8 mouse cellular contexts compared by ENCODE assay signal in genomic region chr15:80012527-80013201, GRCm38 (mm10). TPM values are rescaled to one million over a fixed set of nuclear protein-coding genes. Genes with fewer than 3 reads are reported as not detected.
DNase-seq lines count a peak whose midpoint lies in the region; ATAC-seq lines count a peak whose summit lies in the region.

No protein-coding gene starts in this region.

- peaks cover 45% of the 10 kb centered on the region for H3K4me1 ChIP-seq in intestine, embryonic 15.5 days (replicated peaks)
- peaks cover 36% of the 10 kb centered on the region for H3K4me1 ChIP-seq in midbrain, embryonic 10.5 days
- peaks cover 25% of the 10 kb centered on the region for H3K4me1 ChIP-seq in stomach, embryonic 14.5 days (ENCODE audit: control insufficient read depth, insufficient read depth, low read length)

- peak; percentile 84 for ATAC-seq in intestine, embryonic 15.5 days
- ATAC-seq in stomach, embryonic 14.5 days (ENCODE audit: insufficient number of reproducible peaks, insufficient read depth, low FRiP score, low read depth) = peak; percentile 83

- peak overlapping the region; percentile 79 for H3K9ac ChIP-seq in intestine, embryonic 15.5 days
- peak overlapping the region; percentile 74 for H3K9ac ChIP-seq in stomach, embryonic 14.5 days (replicated peaks; ENCODE audit: low read depth, low read length)

- peak overlapping the region; percentile 68 for H3K4me3 ChIP-seq in intestine, embryonic 15.5 days (replicated peaks)
- peak overlapping the region; percentile 79 for H3K4me3 ChIP-seq in midbrain, embryonic 10.5 days
- peak overlapping the region; percentile 57 for H3K4me3 ChIP-seq in stomach, embryonic 14.5 days (ENCODE audit: low read depth, low read length)

- intact Hi-C loops in left cerebral cortex, postnatal 36 days (cut with DNase I) = loop anchor here (2.0 to 10.0 kb wide), 3 partner anchors 64 to 248 kb away; partner anchors contain the start of genes Cbx6 and Npcd

- peak overlapping the region; percentile 93 for H3K27ac ChIP-seq in intestine, embryonic 15.5 days
- H3K27ac ChIP-seq in midbrain, embryonic 10.5 days (replicated peaks) = peak overlapping the region; percentile 86
- H3K27ac ChIP-seq in stomach, embryonic 14.5 days (ENCODE audit: low read length) = peak overlapping the region; percentile 78

- peak overlapping the region; percentile 92 for H3K4me2 ChIP-seq in intestine, embryonic 15.5 days (replicated peaks)
- peak overlapping the region; percentile 98 for H3K4me2 ChIP-seq in stomach, embryonic 14.5 days (replicated peaks; ENCODE audit: low read depth, low read length)

- H3K27me3 ChIP-seq in intestine, embryonic 15.5 days (replicated peaks) = peaks cover 52% of the 10 kb centered on the region
- peaks cover 86% of the 10 kb centered on the region for H3K27me3 ChIP-seq in midbrain, embryonic 10.5 days (ENCODE audit: low read depth, poor library complexity, severe bottlenecking)
- peaks cover 21% of the 10 kb centered on the region for H3K27me3 ChIP-seq in stomach, embryonic 14.5 days (ENCODE audit: control insufficient read depth, insufficient read depth, low read length)

- DNase-seq in adrenal gland, postnatal 10 days = peak; percentile 63
- peak; percentile 82 to 89 for DNase-seq in cerebellum, postnatal 14 days
- peak; percentile 51 to 53 for DNase-seq in frontal cortex, postnatal 25 days (ENCODE audit: low spot score in 2 of 2)
- peak; percentile 77 to 81 for DNase-seq in left cerebral cortex, postnatal 36 days (ENCODE audit: low spot score in 2 of 2)
- DNase-seq in midbrain, embryonic 10.5 days (ENCODE audit: low spot score) = peak; percentile 68
- DNase-seq in spleen, postnatal 14 days (ENCODE audit: low spot score in 2 of 2) = no peak

- H3K36me3 ChIP-seq in intestine, embryonic 15.5 days = no peaks in the 10 kb centered on the region
- H3K36me3 ChIP-seq in midbrain, embryonic 10.5 days = no peaks in the 10 kb centered on the region
- H3K36me3 ChIP-seq in stomach, embryonic 14.5 days (ENCODE audit: control insufficient read depth, insufficient read depth, low read length) = no peaks in the 10 kb centered on the region

- H3K9me3 ChIP-seq in intestine, embryonic 15.5 days = no peaks in the 10 kb centered on the region
- no peaks in the 10 kb centered on the region for H3K9me3 ChIP-seq in midbrain, embryonic 10.5 days (replicated peaks)
- no peaks in the 10 kb centered on the region for H3K9me3 ChIP-seq in stomach, embryonic 14.5 days (ENCODE audit: control insufficient read depth, low read depth, low read length)

- under 1% methylated on average over 47 of the region's 60 CpGs for WGBS in intestine, embryonic 15.5 days
- under 1% methylated on average over 55 of the region's 60 CpGs for WGBS in midbrain, embryonic 10.5 days
- 1% methylated on average over 52 of the region's 60 CpGs for WGBS in stomach, embryonic 14.5 days

RNA-seq across cellular contexts. Expression of gene Pdgfb, which starts 2.1 kb away (rescaled TPM):
- total RNA-seq in adrenal gland, postnatal 10 days (2021) = 10 to 100 TPM; 37.8 to 46.7 TPM
- polyA plus RNA-seq in intestine, embryonic 15.5 days (2015; fragmentation: Nextera tagmentation; extraction: Ambion mirVana) = 7.2 and 8.3 TPM in 2 replicates
- total RNA-seq in left cerebral cortex, postnatal 36 days (2021) = 10 to 100 TPM; 31.3 to 32.4 TPM
- 1.4 and 1.7 TPM in 2 replicates for polyA plus RNA-seq in midbrain, embryonic 10.5 days (2016; fragmentation: Nextera tagmentation; extraction: Ambion mirVana)
- 5.0 and 6.2 TPM in 2 replicates for polyA plus RNA-seq in stomach, embryonic 14.5 days (2014; fragmentation: Nextera tagmentation; extraction: Ambion mirVana)

RNA-seq across cellular contexts. Expression of gene Cbx7, which starts 41.7 kb away (rescaled TPM):
- total RNA-seq in adrenal gland, postnatal 10 days (2021) = 10 to 100 TPM in 1 of 2 experiments, 1 to 10 TPM in 1; 8.1 to 11.1 TPM
- polyA plus RNA-seq in intestine, embryonic 15.5 days (2015; fragmentation: Nextera tagmentation; extraction: Ambion mirVana) = 3.9 and 4.6 TPM in 2 replicates
- total RNA-seq in left cerebral cortex, postnatal 36 days (2021) = 10 to 100 TPM; 40.5 to 46.5 TPM
- polyA plus RNA-seq in midbrain, embryonic 10.5 days (2016; fragmentation: Nextera tagmentation; extraction: Ambion mirVana) = 2.9 and 3.5 TPM in 2 replicates
- 5.0 and 5.8 TPM in 2 replicates for polyA plus RNA-seq in stomach, embryonic 14.5 days (2014; fragmentation: Nextera tagmentation; extraction: Ambion mirVana)

Comparison
In these comparisons a context has a peak if more than half of its experiments do, and no peak if none do; other contexts are left out.
1. DNase-seq: peak in adrenal gland, postnatal 10 days (single experiment), cerebellum, postnatal 14 days (2 of 2), frontal cortex, postnatal 25 days (2 of 2), left cerebral cortex, postnatal 36 days (2 of 2) and midbrain, embryonic 10.5 days (single experiment); none in spleen, postnatal 14 days (0 of 2).
2. Peak in every context shown above with its lines, with median percentiles within 50 percentile points of each other: H3K27ac ChIP-seq and H3K4me3 ChIP-seq.